Mouse (Mus musculus) lung, adult 2 months (tissue): ENCODE results near the gene Cops2.

ENCODE experiments used
- CTCF ChIP-seq: fragments of 200-500 bp; IDR thresholded peaks from 2 replicates; pipeline ENCODE4 v1.5.1; 2011; ENCODE audit warnings: mild to moderate bottlenecking, low read length, control low read depth; ENCODE audit not compliant: insufficient read depth
- POLR2A ChIP-seq: fragments of 200-500 bp; IDR thresholded peaks from 2 replicates; pipeline ENCODE4 v1.6.1; 2011; ENCODE audit warnings: low read depth, mild to moderate bottlenecking, control low read depth, low read length, borderline replicate concordance; ENCODE audit errors: extremely low read depth

GRCm38 (mm10) chr2:125857707-125858106 is 1.2 kb downstream of the Cops2 start:
- no peak for TF ChIP-seq CTCF
- no peak for TF ChIP-seq POLR2A
